Mouse (Mus musculus) limb, embryonic 14.5 days (tissue): ENCODE results near the gene Actl10. TPM values are rescaled to one million over a fixed set of nuclear protein-coding genes. Genes with fewer than 3 reads are reported as not detected.

Source experiments
- ATAC-seq: fragments of 200-750 bp; cut with Nextera tagmentation; 2 replicates; pipeline ENCODE4 v1.8.0; 2017; ENCODE audit warnings: low read depth, moderate number of reproducible peaks, moderate TSS enrichment; ENCODE audit not compliant: low FRiP score
- DNase-seq: peaks from one replicate; pipeline ENCODE4 v3.0.0-alpha.2; 2015; ENCODE audit warnings: low spot score
- H3K27ac ChIP-seq: fragments of 300-500 bp; sonication (generic); replicated peaks from 2 replicates; pipeline ENCODE4 v1.5.1; 2014; ENCODE audit warnings: low read depth, mild to moderate bottlenecking, low read length, moderate library complexity, mixed read lengths
- H3K27me3 ChIP-seq: fragments of 300-500 bp; sonication (generic); 2 replicates; pipeline ENCODE4 v1.6.1; 2014; ENCODE audit warnings: low read length, mixed read lengths; ENCODE audit not compliant: control insufficient read depth, insufficient read depth
- H3K36me3 ChIP-seq: fragments of 300-500 bp; sonication (generic); 2 replicates; pipeline ENCODE4 v1.6.1; 2014; ENCODE audit warnings: mild to moderate bottlenecking, low read length, moderate library complexity, mixed read lengths; ENCODE audit not compliant: control insufficient read depth, insufficient read depth
- H3K4me1 ChIP-seq: fragments of 300-500 bp; sonication (generic); 2 replicates; pipeline ENCODE4 v1.6.1; 2014; ENCODE audit warnings: antibody characterized with exemption, low read length, mixed read lengths; ENCODE audit not compliant: control insufficient read depth, insufficient read depth
- H3K4me2 ChIP-seq: fragments of 300-500 bp; sonication (generic); replicated peaks from 2 replicates; pipeline ENCODE4 v1.6.1; 2014; ENCODE audit warnings: low read depth, mild to moderate bottlenecking, low read length, moderate library complexity; ENCODE audit not compliant: severe bottlenecking
- H3K4me3 ChIP-seq: fragments of 300-500 bp; sonication (generic); replicated peaks from 2 replicates; pipeline ENCODE4 v1.5.1; 2014; ENCODE audit warnings: low read length
- H3K9ac ChIP-seq: fragments of 300-500 bp; sonication (generic); 2 replicates; pipeline ENCODE4 v1.6.1; 2014; ENCODE audit warnings: mild to moderate bottlenecking, low read depth, low read length, moderate library complexity; ENCODE audit not compliant: severe bottlenecking
- H3K9me3 ChIP-seq: fragments of 300-500 bp; sonication (generic); 2 replicates; pipeline ENCODE4 v1.6.1; 2016; ENCODE audit warnings: low read length; ENCODE audit not compliant: control insufficient read depth
- POLR2A ChIP-seq: fragments of 200-500 bp; IDR thresholded peaks from 2 replicates; pipeline ENCODE4 v1.8.0; 2012; ENCODE audit warnings: inconsistent platforms, mild to moderate bottlenecking, moderate library complexity, borderline replicate concordance; ENCODE audit not compliant: insufficient read depth, insufficient read length; ENCODE audit errors: extremely low read depth
- WGBS: fragments of 180-500 bp; shearing (Covaris S2); extraction: QIAGEN DNeasy Blood & Tissue Kit; methylation state at CpG from one replicate; pipeline ENCODE4 v1.1.7; 2014; 5-methylcytosine and 5-hydroxymethylcytosine counted together
- polyA plus RNA-seq, 2 experiments: library from polyadenylated mRNA; depleted of rRNA in 1 of 2; stranded (reverse) in 1 of 2; unstranded in 1 of 2; fragments of >200 nt; fragmentation: Nextera tagmentation in 1 of 2; extraction: Ambion mirVana in 1 of 2; gene quantifications; 2 replicates each; pipeline versions ENCODE4 v1.2.1 to v1.2.3; 2012 to 2014

Gene Actl10
- polyA plus RNA-seq, 2 experiments = 0.09 to 0.21 TPM

DNA sequence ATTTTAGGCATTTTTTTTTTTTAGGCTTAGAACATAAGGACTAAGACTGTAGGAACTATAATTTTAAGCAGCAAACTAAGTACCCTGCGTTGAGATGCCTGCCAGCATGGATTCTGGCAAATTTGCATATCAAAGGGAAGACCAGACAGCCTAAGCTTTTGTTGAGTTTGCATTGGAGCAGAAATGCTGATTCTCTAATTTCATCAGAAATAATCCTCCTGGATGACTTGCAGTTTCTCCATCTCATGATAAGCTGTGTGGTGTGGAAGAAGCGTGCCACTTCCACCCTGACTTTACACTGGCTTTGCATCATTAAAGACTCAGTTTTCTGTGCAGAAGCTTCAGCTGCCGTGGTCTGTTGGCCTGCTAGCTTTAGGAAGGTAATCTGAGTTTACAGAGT, 18.7 kb upstream of the Actl10 start:
- Histone ChIP-seq H3K4me1 (no peaks in the 10 kb centered on the region), H3K4me3 (no peak overlapping the region), H3K9ac (no peak overlapping the region), H3K27ac (no peak overlapping the region), H3K9me3 (no peaks in the 10 kb centered on the region), H3K36me3 (peaks cover 77% of the 10 kb centered on the region), H3K4me2 (no peak overlapping the region), H3K27me3 (no peaks in the 10 kb centered on the region)
- 75% methylated on average over 3 of the region's 3 CpGs for whole genome bisulfite sequencing
- DNase-seq (no peak), ATAC-seq (no peak)
- no peak for TF ChIP-seq POLR2A

GRCm38 (mm10) chr2:154534704-154535270, 16.8 kb upstream of the Actl10 start:
- Histone ChIP-seq H3K4me2 (no peak overlapping the region), H3K36me3 (peaks cover 67% of the 10 kb centered on the region), H3K27ac (no peak overlapping the region), H3K9ac (no peak overlapping the region), H3K27me3 (no peaks in the 10 kb centered on the region), H3K4me3 (no peak overlapping the region), H3K4me1 (no peaks in the 10 kb centered on the region), H3K9me3 (no peaks in the 10 kb centered on the region)
- no peak for TF ChIP-seq POLR2A
- 93% methylated on average over 12 of the region's 12 CpGs for WGBS
- DNase-seq = no peak
- ATAC-seq = no peak

GRCm38 (mm10) chr2:154538310-154538709, 13.3 kb upstream of the Actl10 start:
- H3K27ac ChIP-seq = no peak overlapping the region
- H3K4me3 ChIP-seq = no peak overlapping the region
- ATAC-seq = no peak
- no peak overlapping the region for H3K4me2 ChIP-seq
- H3K27me3 ChIP-seq = no peaks in the 10 kb centered on the region
- 64% methylated on average over 2 of the region's 2 CpGs for WGBS
- H3K4me1 ChIP-seq = no peaks in the 10 kb centered on the region
- no peak overlapping the region for H3K9ac ChIP-seq
- no peaks in the 10 kb centered on the region for H3K9me3 ChIP-seq
- no peak for DNase-seq
- no peak for TF ChIP-seq POLR2A
- H3K36me3 ChIP-seq = peaks cover 40% of the 10 kb centered on the region

- WGBS = 65% methylated on average over 3 of the region's 3 CpGs
- H3K4me1 ChIP-seq = no peaks in the 10 kb centered on the region
- no peak overlapping the region for H3K4me2 ChIP-seq
- H3K9me3 ChIP-seq = no peaks in the 10 kb centered on the region
- H3K27ac ChIP-seq = no peak overlapping the region
- peaks cover 36% of the 10 kb centered on the region for H3K36me3 ChIP-seq
- H3K4me3 ChIP-seq = no peak overlapping the region
- H3K9ac ChIP-seq = no peak overlapping the region
- no peak for TF ChIP-seq POLR2A
- DNase-seq (no peak), ATAC-seq (no peak)
- no peaks in the 10 kb centered on the region for H3K27me3 ChIP-seq
These were observed 12.9 kb upstream of the Actl10 start for GRCm38 (mm10) chr2:154538710-154539109.

DNA sequence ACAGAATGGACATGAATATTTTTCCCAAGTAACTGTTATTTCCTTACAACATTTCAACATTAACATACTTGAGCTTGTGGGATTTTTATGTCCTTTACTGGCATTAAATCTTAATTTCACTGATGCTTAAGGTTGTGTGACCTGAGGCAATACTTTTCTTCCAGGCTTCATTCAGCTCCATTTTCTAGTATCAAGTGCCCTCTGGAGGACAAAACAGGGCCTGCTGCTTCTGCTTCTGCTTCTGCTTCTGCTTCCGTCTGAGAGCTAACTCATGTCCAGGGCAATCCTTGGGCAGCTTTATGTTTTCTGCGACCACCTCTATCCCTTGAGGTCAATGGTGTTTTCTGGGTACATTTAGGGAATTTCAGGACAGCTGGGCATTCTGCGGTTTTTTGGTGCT, 11.9 kb upstream of the Actl10 start:
- peak; percentile 46 for DNase-seq
- Histone ChIP-seq H3K27ac (no peak overlapping the region), H3K9me3 (no peaks in the 10 kb centered on the region), H3K4me3 (no peak overlapping the region), H3K9ac (no peak overlapping the region), H3K36me3 (peaks cover 26% of the 10 kb centered on the region), H3K4me1 (no peaks in the 10 kb centered on the region), H3K27me3 (no peaks in the 10 kb centered on the region), H3K4me2 (no peak overlapping the region)
- ATAC-seq = no peak
- TF ChIP-seq POLR2A = no peak
- 76% methylated on average over 3 of the region's 3 CpGs for WGBS

- no peak for TF ChIP-seq POLR2A
- peaks cover 8% of the 10 kb centered on the region for H3K36me3 ChIP-seq
- no peak overlapping the region for H3K4me2 ChIP-seq
- H3K27ac ChIP-seq = no peak overlapping the region
- 73% methylated on average over 2 of the region's 2 CpGs for WGBS
- H3K27me3 ChIP-seq = no peaks in the 10 kb centered on the region
- no peak overlapping the region for H3K9ac ChIP-seq
- no peak for ATAC-seq
- no peak overlapping the region for H3K4me3 ChIP-seq
- no peaks in the 10 kb centered on the region for H3K4me1 ChIP-seq
- DNase-seq = no peak
- no peaks in the 10 kb centered on the region for H3K9me3 ChIP-seq
These were observed 9.9 kb upstream of the Actl10 start for GRCm38 (mm10) chr2:154541630-154542029.
